Mouse (Mus musculus) fat pad, adult 2 months (tissue): ENCODE data around the gene Klf2.

ENCODE experiments used
- DNase-seq: peaks from one replicate; pipeline ENCODE4 v3.0.0-alpha.2; 2011; ENCODE audit warnings: low read depth, low spot score; ENCODE audit errors: extremely low read depth

Klf2 gene

DNA sequence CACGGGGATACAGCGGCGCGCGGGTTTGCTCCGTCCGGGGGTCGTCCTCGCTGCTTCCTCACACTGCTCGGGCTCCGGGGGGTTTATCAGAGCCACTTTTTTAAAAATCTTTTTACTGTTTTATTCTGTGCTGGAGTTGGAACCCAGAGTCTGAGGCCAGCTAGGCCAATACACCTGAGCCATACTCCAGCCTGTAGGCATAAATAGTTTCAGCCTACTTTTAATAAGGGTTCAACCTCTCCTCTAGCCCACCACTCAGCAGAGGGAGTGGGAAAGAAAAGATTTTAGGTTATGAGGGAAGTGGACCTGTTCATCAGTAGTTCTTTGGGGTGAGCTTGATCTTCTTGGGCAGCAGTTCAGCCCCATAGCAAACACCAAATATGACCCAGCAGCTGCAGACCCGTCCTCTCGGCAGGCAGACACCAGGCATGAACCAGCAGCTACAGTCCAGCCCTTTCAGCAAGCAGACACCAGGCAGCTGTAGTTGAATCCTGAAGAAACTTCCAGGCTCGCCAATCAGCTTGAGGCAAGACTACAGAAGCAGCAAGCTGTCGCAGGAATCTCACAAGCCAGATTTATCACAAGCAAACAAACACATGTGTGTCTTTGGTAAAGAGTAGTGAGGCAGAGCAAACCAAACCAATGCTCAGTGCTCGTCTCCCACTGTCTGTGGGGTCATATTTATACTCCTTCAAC lies 13.5 kb upstream of the Klf2 start, which contains the start of gene Gm10282:
Gene Gm10282 (minus strand): TSS at position 51 of the 696 bp plus-strand sequence.
- no peak for DNase-seq

GRCm38 (mm10) chr8:72306913-72307312 lies 11.9 kb upstream of the Klf2 start:
- DNase-seq = no peak

DNA sequence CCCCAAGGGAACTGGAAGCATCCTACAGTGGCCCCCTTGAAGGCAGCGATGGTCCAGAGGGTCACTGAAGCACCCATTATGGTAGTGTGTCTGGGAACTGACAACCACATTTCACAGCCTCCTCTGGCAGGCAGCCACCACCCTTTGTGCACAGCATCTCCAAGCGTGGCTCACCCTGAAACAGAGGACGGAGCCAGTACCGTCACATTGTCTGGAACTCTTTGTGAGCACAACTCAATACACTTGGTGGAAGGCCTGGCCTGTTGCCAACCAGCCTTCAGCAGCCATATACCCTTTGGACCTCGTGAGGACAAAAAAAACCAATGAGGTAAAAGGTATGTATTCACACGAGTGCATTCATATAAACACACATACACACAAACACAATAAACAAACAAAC lies 10.6 kb upstream of the Klf2 start:
- DNase-seq = no peak

GRCm38 (mm10) chr8:72310849-72311506 lies 7.9 kb upstream of the Klf2 start:
- DNase-seq = no peak

DNA sequence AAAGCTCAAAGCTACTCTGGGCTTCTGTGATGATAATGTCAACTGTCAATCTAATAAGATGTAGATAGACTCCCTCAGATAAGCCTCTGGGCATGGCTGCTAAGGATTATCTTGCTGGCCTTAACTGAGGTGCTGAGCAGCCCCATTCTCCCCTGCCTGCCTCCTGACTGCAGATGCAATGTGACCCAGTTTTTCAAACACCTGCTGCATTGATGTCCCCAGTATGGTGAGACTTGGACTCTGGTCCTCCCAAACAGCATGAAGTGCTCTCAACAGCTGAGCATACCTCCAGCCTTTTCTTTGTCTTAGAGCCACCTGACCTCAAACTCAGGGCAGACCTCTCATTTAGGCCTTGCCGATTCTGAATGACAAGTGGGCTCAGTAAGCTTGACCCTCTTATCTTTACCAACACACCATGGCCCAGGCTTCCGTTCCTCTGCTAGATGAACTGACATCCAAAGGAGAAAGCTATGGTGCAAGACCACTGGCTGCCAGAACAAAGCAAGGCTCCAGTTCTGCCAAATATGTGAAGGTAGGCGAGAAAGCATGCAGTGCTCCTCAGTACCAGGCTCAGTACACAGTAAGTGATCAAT lies 5.8 kb upstream of the Klf2 start:
- DNase-seq = no peak

- no peak for DNase-seq
These were observed 2.7 kb upstream of the Klf2 start for GRCm38 (mm10) chr8:72316053-72316695.

- DNase-seq = no peak
These were observed 1.0 kb upstream of the Klf2 start for GRCm38 (mm10) chr8:72317741-72318301.

DNA sequence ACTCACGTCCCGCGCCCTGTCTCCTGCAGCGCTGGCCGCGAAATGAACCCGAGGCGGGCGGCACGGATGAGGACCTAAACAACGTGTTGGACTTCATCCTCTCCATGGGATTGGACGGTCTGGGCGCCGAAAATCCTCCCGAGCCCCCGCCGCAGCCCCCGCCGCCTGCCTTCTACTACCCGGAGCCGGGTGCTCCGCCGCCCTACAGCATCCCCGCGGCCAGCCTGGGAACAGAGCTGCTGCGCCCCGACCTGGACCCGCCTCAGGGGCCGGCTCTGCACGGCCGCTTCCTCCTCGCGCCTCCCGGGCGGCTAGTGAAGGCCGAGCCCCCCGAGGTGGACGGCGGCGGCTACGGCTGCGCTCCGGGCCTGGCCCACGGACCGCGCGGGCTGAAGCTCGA lies 564 bp downstream of the Klf2 start:
- DNase-seq = no peak

DNA sequence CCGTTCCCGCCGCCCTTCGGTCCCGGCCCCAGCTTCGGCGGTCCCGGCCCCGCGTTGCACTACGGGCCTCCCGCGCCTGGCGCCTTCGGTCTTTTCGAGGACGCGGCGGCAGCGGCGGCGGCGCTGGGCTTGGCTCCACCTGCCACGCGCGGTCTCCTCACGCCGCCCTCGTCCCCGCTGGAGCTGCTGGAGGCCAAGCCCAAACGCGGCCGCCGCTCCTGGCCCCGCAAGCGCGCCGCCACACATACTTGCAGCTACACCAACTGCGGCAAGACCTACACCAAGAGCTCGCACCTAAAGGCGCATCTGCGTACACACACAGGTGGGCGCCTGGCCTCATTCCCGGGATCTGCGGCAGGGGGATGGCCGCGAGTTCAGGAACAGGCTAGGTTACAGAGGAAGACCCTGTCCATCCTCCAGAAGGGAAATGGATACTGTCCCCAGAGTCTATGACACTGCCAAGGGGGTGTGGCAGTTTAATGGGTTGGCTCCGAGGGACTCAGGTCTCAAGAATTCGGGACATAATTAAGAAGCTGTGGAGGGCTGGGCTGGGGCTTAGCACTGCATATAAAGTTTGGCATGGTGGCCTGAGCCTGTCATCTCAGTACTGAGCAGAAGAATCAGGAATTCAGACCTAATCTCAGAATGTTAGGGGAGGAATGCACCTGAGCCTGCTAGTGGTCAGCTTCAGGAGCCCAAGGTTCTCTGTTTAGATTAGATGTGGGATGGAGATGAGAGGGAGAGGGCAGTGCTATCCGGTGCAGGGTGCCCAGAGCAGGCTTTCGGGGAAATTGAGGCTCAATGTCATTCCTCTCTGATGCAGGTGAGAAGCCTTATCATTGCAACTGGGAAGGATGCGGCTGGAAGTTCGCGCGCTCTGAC lies 1.3 kb downstream of the Klf2 start:
- no peak for DNase-seq

DNA sequence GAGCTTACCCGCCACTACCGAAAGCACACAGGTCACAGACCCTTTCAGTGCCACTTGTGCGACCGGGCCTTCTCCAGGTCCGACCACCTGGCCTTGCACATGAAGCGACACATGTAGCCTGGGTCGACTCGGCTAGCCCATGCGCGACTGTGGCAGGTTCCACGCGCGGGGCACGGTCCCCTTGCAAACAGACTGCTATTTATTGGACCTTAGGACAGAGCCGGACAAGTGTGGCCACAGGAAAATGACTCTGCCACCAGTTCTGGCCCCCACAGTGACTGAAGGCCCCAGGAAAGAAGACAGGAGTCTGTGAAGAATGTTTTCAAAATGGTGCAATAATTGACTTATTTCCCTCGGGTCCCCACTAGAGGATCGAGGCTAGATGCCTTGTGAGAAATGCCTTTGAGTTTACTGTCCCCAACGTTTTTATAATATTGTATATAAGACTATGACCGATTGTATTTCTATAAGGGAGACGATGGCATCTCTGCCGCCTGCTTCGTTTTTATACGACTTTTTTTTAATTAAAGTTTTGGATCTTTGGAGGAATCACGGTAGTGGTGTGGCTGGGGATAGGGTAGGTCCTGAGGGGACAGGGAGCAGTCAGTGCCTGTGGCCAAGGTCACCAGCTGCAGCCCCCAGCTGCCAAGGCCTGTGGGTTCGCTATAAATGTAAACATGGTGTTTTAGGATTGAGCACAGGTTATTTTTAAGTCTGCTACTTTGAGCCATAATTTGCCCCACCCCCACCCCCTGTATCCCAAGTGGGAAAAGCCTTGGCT lies 2.2 kb downstream of the Klf2 start:
- no peak for DNase-seq

DNA sequence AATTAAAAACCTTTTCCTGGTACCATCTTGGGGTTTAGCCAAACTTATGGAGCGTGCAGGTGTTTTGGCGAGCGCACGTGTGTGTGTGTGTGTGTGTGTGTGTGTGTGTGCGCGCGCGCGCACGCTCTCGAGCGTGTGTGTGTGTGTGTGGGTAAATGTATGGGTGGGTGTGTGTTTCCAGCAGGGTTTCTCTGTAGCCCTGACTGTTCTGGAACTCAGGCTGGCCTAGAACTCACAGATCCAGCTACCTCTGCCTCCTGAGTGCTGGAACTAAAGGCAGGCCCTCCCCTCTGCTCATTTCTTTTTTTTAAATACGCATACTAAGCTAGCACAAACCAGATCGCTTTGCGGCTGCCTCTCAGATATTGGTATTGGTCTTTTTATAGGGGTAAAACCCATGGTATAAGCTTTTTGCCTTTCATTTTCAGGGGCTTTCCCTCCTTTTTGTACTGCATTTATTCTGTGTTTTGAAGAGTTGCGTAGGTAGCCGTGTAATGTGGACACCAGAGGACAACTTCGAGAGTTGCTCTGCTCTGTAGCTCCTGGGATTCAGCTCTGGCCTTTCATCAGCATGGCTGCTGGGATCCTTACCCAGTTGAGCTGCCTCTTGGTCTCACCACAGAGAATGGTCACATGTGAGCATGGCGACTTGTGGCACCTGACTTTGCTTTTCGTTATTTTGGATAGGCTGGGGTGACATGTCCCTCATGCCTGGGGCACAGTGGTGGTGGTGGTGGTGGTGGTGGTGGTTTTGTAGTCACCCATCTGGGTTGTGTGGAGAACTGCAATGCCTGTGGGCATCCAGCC lies 3.0 kb downstream of the Klf2 start:
- DNase-seq = no peak

DNA sequence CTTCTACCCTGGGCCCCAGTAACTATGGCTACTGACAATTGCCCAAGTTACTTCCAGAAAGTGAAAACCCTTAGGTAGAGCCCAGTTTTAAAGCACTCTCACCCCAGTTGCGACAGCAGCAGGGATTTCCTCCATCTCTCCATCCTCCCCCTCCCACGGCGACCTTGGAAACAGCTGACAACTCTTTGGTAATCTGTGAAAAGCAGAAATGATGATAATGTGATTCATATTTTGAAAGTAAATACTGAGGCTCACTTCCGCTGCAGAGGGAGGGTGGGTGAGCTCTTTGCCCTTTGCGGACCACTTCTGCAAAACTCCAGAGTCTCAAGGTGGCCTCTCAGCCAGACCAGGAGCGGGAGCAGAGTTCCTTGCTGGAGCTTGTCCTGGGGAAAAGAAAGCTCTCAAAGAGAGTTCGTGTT lies 3.6 kb downstream of the Klf2 start:
- no peak for DNase-seq

- DNase-seq = no peak
These were observed 4.4 kb downstream of the Klf2 start for GRCm38 (mm10) chr8:72323131-72323725.

DNA sequence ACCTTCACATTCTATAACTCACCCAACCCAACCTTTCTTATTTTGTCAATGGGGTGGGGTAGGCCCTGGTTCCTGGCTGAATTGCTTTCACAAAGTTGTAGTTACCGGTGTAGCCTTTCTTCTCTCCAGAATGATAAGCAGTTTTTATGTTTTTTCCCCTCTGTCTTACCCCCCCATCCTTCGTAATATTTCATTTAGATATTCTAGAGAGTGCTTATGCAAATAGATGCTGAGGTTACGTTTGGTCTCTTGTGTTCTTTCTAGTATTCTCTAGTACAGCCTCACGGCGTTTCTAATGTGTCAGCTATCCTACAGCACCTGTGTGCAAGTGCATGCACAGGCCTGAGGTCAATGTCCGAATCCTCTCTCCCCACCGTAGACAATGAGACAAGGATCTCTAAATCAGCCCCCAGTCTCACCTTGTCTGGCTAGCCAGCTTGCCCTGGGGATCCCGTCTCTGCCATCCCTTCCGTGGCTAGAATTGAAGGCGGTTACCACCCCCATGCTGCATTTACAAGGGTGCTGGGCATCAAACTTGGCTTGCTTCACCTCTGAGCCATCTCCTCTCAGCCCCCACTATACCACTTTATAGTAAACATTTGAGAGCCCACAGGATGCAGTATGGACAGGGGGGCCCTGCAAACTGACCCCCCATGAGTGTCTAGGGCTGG lies 5.3 kb downstream of the Klf2 start:
- DNase-seq = no peak

DNA sequence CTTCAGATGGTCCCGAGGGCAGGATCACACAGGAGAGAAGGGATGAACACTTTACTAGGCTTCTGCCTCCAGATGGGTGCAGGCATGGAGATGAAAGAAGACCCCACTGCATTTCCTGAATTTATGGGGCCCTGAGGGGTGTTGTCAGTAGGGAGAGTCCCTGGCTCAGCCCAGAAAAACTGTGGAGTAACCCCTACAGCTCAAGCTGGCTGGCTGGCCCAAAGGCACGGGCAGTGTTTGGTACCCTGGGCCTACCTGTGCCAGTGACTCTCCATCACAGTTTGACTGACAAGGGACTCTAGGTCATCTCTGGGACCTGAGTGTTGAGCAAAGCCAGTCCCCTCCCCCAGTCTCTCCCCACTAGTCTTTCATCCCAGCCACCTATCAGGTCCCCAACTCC lies 5.9 kb downstream of the Klf2 start:
- DNase-seq = no peak

DNA sequence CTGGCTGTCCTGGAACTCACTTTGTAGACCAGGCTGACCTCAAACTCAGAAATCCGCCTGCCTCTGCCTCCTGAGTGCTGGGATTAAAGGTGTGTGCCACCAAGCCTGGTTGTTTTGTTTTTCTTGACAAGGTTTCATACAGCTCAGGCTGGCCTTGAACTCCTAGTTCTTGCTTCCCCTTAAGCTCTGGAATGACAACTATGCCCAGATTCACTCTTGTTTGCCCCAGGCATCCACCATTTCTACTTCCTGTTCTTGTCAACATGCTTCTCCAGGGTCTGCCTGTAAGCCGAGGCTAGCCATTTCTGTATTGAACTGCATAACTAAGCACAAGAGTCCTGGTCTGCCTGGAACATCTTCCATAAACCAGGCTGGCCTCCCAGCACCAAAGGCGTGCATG lies 10.3 kb downstream of the Klf2 start:
- DNase-seq = no peak

GRCm38 (mm10) chr8:72330806-72331516 lies 12.1 kb downstream of the Klf2 start:
- DNase-seq = no peak
